Mouse (Mus musculus) hindbrain, embryonic 11.5 days (tissue): Measurements from ENCODE around the gene Rin2. TPM values are rescaled to one million over a fixed set of nuclear protein-coding genes. Genes with fewer than 3 reads are reported as not detected.

Experiments
- ATAC-seq: fragments of 200-750 bp; cut with Nextera tagmentation; 2 replicates; pipeline ENCODE4 v1.8.0; 2017; ENCODE audit warnings: mild to moderate bottlenecking, moderate TSS enrichment, moderate library complexity; ENCODE audit not compliant: low FRiP score
- DNase-seq: peaks from one replicate; pipeline ENCODE4 v3.0.0-alpha.2; 2015; ENCODE audit warnings: low spot score
- H3K27ac ChIP-seq: fragments of 300-500 bp; sonication (generic); 2 replicates; pipeline ENCODE4 v1.5.1; 2014; ENCODE audit warnings: mild to moderate bottlenecking, low read depth, low read length
- H3K27me3 ChIP-seq: fragments of 300-500 bp; sonication (generic); 2 replicates; pipeline ENCODE4 v1.6.1; 2014; ENCODE audit warnings: mild to moderate bottlenecking, low read length, moderate library complexity, mixed read lengths; ENCODE audit not compliant: control insufficient read depth, insufficient read depth
- H3K36me3 ChIP-seq: fragments of 300-500 bp; sonication (generic); 2 replicates; pipeline ENCODE4 v1.6.1; 2014; ENCODE audit warnings: mild to moderate bottlenecking, low read length, moderate library complexity, mixed read lengths; ENCODE audit not compliant: control insufficient read depth, insufficient read depth
- H3K4me1 ChIP-seq: fragments of 300-500 bp; sonication (generic); replicated peaks from 2 replicates; pipeline ENCODE4 v1.6.1; 2014; ENCODE audit warnings: low read length, mixed read lengths; ENCODE audit not compliant: control insufficient read depth, insufficient read depth
- H3K4me2 ChIP-seq: fragments of 300-500 bp; sonication (generic); replicated peaks from 2 replicates; pipeline ENCODE4 v1.6.1; 2014; ENCODE audit warnings: mild to moderate bottlenecking, low read depth, low read length
- H3K4me3 ChIP-seq: fragments of 300-500 bp; sonication (generic); 2 replicates; pipeline ENCODE4 v1.5.1; 2014; ENCODE audit warnings: low read depth, low read length
- H3K9ac ChIP-seq: fragments of 300-500 bp; sonication (generic); 2 replicates; pipeline ENCODE4 v1.6.1; 2014; ENCODE audit warnings: low read depth, low read length
- H3K9me3 ChIP-seq: fragments of 300-500 bp; sonication (generic); 2 replicates; pipeline ENCODE4 v1.6.1; 2016; ENCODE audit warnings: low read length; ENCODE audit not compliant: control insufficient read depth
- WGBS: fragments of 180-500 bp; shearing (Covaris S2); extraction: QIAGEN DNeasy Blood & Tissue Kit; methylation state at CpG from one replicate; pipeline ENCODE4 v1.1.7; 2014; 5-methylcytosine and 5-hydroxymethylcytosine counted together
- polyA plus RNA-seq: library from polyadenylated mRNA; unstranded; fragments of >200 nt; fragmentation: Nextera tagmentation; extraction: Ambion mirVana; gene quantifications from 2 replicates; pipeline ENCODE4 v1.2.1, GENCODE M21; 2014

Rin2 gene
- polyA plus RNA-seq, 1 experiment from 2014 or later, result 19.1 TPM

- Histone ChIP-seq H3K27ac (no peak overlapping the region), H3K9ac (no peak overlapping the region), H3K36me3 (no peaks in the 10 kb centered on the region), H3K4me3 (no peak overlapping the region), H3K4me2 (no peak overlapping the region), H3K27me3 (no peaks in the 10 kb centered on the region), H3K4me1 (no peaks in the 10 kb centered on the region), H3K9me3 (no peaks in the 10 kb centered on the region)
- DNase-seq (no peak), ATAC-seq (no peak)
- WGBS, result 87% methylated on average over 12 of the region's 12 CpGs
These were observed 166.2 kb downstream of the Rin2 start for GRCm38 (mm10) chr2:145840910-145841870.

GRCm38 (mm10) chr2:145843322-145843721 is 168.3 kb downstream of the Rin2 start:
- 90% methylated on average over 6 of the region's 6 CpGs for WGBS
- Histone ChIP-seq H3K4me1 (no peaks in the 10 kb centered on the region), H3K4me3 (no peak overlapping the region), H3K36me3 (no peaks in the 10 kb centered on the region), H3K9ac (no peak overlapping the region), H3K27ac (no peak overlapping the region), H3K27me3 (no peaks in the 10 kb centered on the region), H3K4me2 (no peak overlapping the region), H3K9me3 (no peaks in the 10 kb centered on the region)
- DNase-seq, result no peak
- no peak for ATAC-seq

GRCm38 (mm10) chr2:145846595-145846994 is 171.6 kb downstream of the Rin2 start:
- no peak overlapping the region for H3K9ac ChIP-seq
- H3K4me1 ChIP-seq, result no peaks in the 10 kb centered on the region
- ATAC-seq (no peak), DNase-seq (no peak)
- WGBS, result 87% methylated on average over 3 of the region's 3 CpGs
- H3K9me3 ChIP-seq, result no peaks in the 10 kb centered on the region
- H3K36me3 ChIP-seq, result no peaks in the 10 kb centered on the region
- H3K4me3 ChIP-seq, result no peak overlapping the region
- H3K4me2 ChIP-seq, result no peak overlapping the region
- H3K27ac ChIP-seq, result no peak overlapping the region
- no peaks in the 10 kb centered on the region for H3K27me3 ChIP-seq

GRCm38 (mm10) chr2:145849170-145849905 is 174.3 kb downstream of the Rin2 start:
- H3K4me1 ChIP-seq, result no peaks in the 10 kb centered on the region
- no peaks in the 10 kb centered on the region for H3K36me3 ChIP-seq
- no peak overlapping the region for H3K9ac ChIP-seq
- WGBS, result 77% methylated on average over 10 of the region's 10 CpGs
- H3K4me3 ChIP-seq, result no peak overlapping the region
- DNase-seq (no peak), ATAC-seq (no peak)
- H3K4me2 ChIP-seq, result no peak overlapping the region
- H3K9me3 ChIP-seq, result no peaks in the 10 kb centered on the region
- no peak overlapping the region for H3K27ac ChIP-seq
- no peaks in the 10 kb centered on the region for H3K27me3 ChIP-seq

- Histone ChIP-seq H3K9me3 (no peaks in the 10 kb centered on the region), H3K4me1 (no peaks in the 10 kb centered on the region), H3K4me2 (no peak overlapping the region), H3K27me3 (no peaks in the 10 kb centered on the region), H3K36me3 (no peaks in the 10 kb centered on the region), H3K27ac (no peak overlapping the region), H3K4me3 (no peak overlapping the region), H3K9ac (no peak overlapping the region)
- ATAC-seq (no peak), DNase-seq (no peak)
- WGBS, result 46% methylated on average over 4 of the region's 4 CpGs
These were observed 175.8 kb downstream of the Rin2 start for GRCm38 (mm10) chr2:145850779-145851178.

- Histone ChIP-seq H3K36me3 (no peaks in the 10 kb centered on the region), H3K27me3 (no peaks in the 10 kb centered on the region), H3K9ac (no peak overlapping the region), H3K27ac (no peak overlapping the region), H3K4me2 (no peak overlapping the region), H3K4me1 (no peaks in the 10 kb centered on the region), H3K9me3 (no peaks in the 10 kb centered on the region), H3K4me3 (no peak overlapping the region)
- DNase-seq (no peak), ATAC-seq (no peak)
- WGBS, result 86% methylated on average over 9 of the region's 9 CpGs
These were observed 180.8 kb downstream of the Rin2 start for GRCm38 (mm10) chr2:145855831-145856230.

GRCm38 (mm10) chr2:145857864-145858263 is 182.8 kb downstream of the Rin2 start:
- 91% methylated on average over 8 of the region's 8 CpGs for WGBS
- Histone ChIP-seq H3K27ac (no peak overlapping the region), H3K4me3 (no peak overlapping the region), H3K9me3 (no peaks in the 10 kb centered on the region), H3K4me1 (no peaks in the 10 kb centered on the region), H3K9ac (no peak overlapping the region), H3K27me3 (no peaks in the 10 kb centered on the region), H3K4me2 (no peak overlapping the region), H3K36me3 (no peaks in the 10 kb centered on the region)
- DNase-seq (no peak), ATAC-seq (no peak)

- ATAC-seq (peak; percentile 22; the same call in 1 of the 2 replicates), DNase-seq (no peak)
- Histone ChIP-seq H3K4me3 (no peak overlapping the region), H3K9ac (no peak overlapping the region; the same call in 1 of the 2 replicates), H3K9me3 (no peaks in the 10 kb centered on the region), H3K4me1 (no peaks in the 10 kb centered on the region), H3K36me3 (no peaks in the 10 kb centered on the region), H3K4me2 (no peak overlapping the region), H3K27ac (peak overlapping the region; percentile 47; the same call in 1 of the 2 replicates), H3K27me3 (no peaks in the 10 kb centered on the region)
- WGBS, result 63% methylated on average over 7 of the region's 7 CpGs
These were observed 184.5 kb downstream of the Rin2 start for GRCm38 (mm10) chr2:145859442-145859931.
